Mouse (Mus musculus) MEL (cell line): Measurements from ENCODE around the gene Pcsk5.

Experiments
- CHD2 ChIP-seq: IDR thresholded peaks from 2 replicates; pipeline ENCODE4 v1.6.1; 2011; ENCODE audit warnings: low read length, improper control_type of control experiment
- CTCF ChIP-seq, 3 experiments: IDR thresholded peaks in 2 of 3; conservative IDR thresholded peaks in 1 of 3; 2 replicates each; pipeline ENCODE4 v1.5.1; 2011 to 2012; ENCODE audit warnings: low read length in 3 of 3, low read depth in 2 of 3, mild to moderate bottlenecking in 2 of 3, improper control_type of control experiment in 1 of 3, inconsistent platforms in 1 of 3, mixed read lengths in 1 of 3, moderate library complexity in 1 of 3; ENCODE audit not compliant: control insufficient read depth in 1 of 3, insufficient read depth in 1 of 3, poor library complexity in 1 of 3, severe bottlenecking in 1 of 3
- E2F4 ChIP-seq: IDR thresholded peaks from 2 replicates; pipeline ENCODE4 v1.6.1; 2011; ENCODE audit warnings: low read depth, low read length, improper control_type of control experiment, borderline replicate concordance
- MAX ChIP-seq: IDR thresholded peaks from 2 replicates; pipeline ENCODE4 v1.6.1; 2011; ENCODE audit warnings: low read length, improper control_type of control experiment
- POLR2A ChIP-seq, 2 experiments: IDR thresholded peaks; 2 replicates each; pipeline ENCODE4 v1.6.1; 2011 to 2012; ENCODE audit warnings: low read length in 2 of 2, mild to moderate bottlenecking in 2 of 2, control low read depth in 1 of 2, improper control_type of control experiment in 1 of 2, low read depth in 1 of 2, moderate library complexity in 1 of 2; ENCODE audit not compliant: control insufficient read depth in 1 of 2, insufficient read depth in 1 of 2, poor library complexity in 1 of 2
- RAD21 ChIP-seq: IDR thresholded peaks from 2 replicates; pipeline ENCODE4 v1.6.1; 2011; ENCODE audit warnings: mild to moderate bottlenecking, low read depth, low read length, improper control_type of control experiment
- TAL1 ChIP-seq: IDR thresholded peaks from 2 replicates; pipeline ENCODE4 v1.6.1; 2012; ENCODE audit warnings: mild to moderate bottlenecking, inconsistent platforms, low read length, moderate library complexity, mixed read lengths
- USF2 ChIP-seq, 2 experiments: IDR thresholded peaks; 2 replicates each; pipeline ENCODE4 v1.6.1; 2011 to 2012; ENCODE audit warnings: improper control_type of control experiment in 2 of 2, low read length in 2 of 2, borderline replicate concordance in 1 of 2, inconsistent platforms in 1 of 2, low read depth in 1 of 2, mild to moderate bottlenecking in 1 of 2; ENCODE audit not compliant: insufficient read depth in 1 of 2
- ZNF384 ChIP-seq: IDR thresholded peaks from 2 replicates; pipeline ENCODE4 v1.6.1; 2012; ENCODE audit warnings: low read depth, mild to moderate bottlenecking, inconsistent platforms, low read length, improper control_type of control experiment

DNA sequence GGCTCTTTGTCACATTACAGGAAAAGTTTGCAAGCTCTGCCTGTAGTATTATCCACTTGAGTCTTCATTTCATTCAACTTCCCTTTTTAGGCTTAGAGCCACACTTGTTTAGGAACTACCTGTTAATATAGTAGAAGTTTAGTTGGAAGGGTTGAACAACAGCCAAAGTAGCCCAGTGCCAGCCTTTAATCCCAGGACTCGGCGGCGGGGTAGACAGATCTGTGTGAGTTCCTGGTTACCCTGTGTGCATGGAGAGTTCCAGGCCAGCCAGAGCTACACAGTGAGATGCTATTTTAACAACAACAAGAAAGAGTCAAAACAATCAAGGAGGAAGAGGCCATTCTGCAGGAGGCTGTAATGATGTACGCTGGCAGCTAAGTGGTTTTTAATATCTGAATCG, 358.0 kb downstream of the Pcsk5 start:
- TF ChIP-seq CHD2 (no peak), CTCF (IDR thresholded peaks at IDR 0.05 in 2 of 3, conservative IDR thresholded peaks at IDR 0.05 in 1 of 3; ENCODE audit: control insufficient read depth in 1 of 3, insufficient read depth in 1 of 3, low read depth in 2 of 3, low read length in 3 of 3, poor library complexity in 1 of 3, severe bottlenecking in 1 of 3) (no peak), USF2 (IDR thresholded peaks at IDR 0.05; ENCODE audit: borderline replicate concordance in 1 of 2, insufficient read depth in 1 of 2, low read depth in 1 of 2, low read length in 2 of 2) (no peak), RAD21 (no peak), MAX (no peak), ZNF384 (no peak), TAL1 (no peak), E2F4 (no peak), POLR2A (IDR thresholded peaks at IDR 0.05; ENCODE audit: control insufficient read depth in 1 of 2, insufficient read depth in 1 of 2, low read depth in 1 of 2, low read length in 2 of 2, poor library complexity in 1 of 2) (no peak)
